Mouse (Mus musculus): ENCODE results near the gene Cdh23. TPM values are rescaled to one million over a fixed set of nuclear protein-coding genes. Genes with fewer than 3 reads are reported as not detected.

Gene Cdh23
- polyA plus RNA-seq, 1 experiment from 2014 or later = 0.06 TPM

DNA sequence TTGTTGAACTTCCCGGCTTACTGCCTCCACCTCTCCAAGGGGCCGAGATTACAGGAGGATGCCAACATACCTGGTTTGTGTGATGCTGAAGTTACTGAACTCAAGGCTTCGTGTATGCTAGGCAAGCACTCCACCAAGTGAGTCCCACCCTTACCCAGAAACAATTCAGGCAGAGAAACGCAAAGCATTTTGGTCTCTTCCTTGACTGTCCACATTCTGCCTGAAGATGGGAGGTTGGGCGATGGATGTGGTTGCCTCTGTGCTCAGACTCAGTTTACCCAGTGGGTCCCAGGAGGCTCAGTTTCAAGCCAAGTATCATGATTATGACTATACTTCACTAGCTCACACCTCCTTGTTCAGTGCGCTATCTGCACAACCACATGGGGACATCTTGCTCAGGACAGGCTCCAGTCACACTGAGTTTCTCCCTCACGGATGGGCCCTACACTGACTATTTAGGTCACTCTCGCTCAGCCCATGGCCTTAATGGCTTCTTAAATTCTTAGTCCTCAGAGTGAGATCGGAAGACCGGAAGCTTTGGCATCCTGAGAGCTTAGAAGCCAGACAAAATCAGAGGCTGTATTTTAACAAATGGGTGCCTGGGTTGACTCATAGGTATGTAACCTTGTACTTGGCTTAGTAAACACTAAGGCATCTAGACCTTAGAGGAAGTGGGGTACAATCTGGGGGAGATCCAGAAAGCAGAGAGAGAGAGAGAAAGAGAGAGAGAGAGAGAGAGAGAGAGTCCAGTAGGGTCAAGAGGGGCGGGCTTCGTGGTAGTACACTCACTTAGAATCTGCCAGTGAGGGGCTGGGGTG lies 118.2 kb downstream of the Cdh23 start:
- 79% methylated on average over 12 of the region's 12 CpGs for WGBS
- no peak overlapping the region; the same call in 1 of the 2 replicates for H3K9ac ChIP-seq
- H3K36me3 ChIP-seq = no peaks in the 10 kb centered on the region
- no peak overlapping the region for H3K4me3 ChIP-seq
- no peaks in the 10 kb centered on the region for H3K27me3 ChIP-seq (replicated peaks)
- peaks cover 5% of the 10 kb centered on the region; the same call in 1 of the 2 replicates for H3K9me3 ChIP-seq (replicated peaks)
- H3K4me1 ChIP-seq (replicated peaks) = peaks cover 24% of the 10 kb centered on the region
- H3K27ac ChIP-seq (ENCODE audit: poor library complexity, severe bottlenecking) = no peak overlapping the region
- ATAC-seq (ENCODE audit: insufficient number of reproducible peaks, low FRiP score) = no peak
- H3K4me2 ChIP-seq = no peak overlapping the region

- peak; percentile 85 for ATAC-seq (ENCODE audit: insufficient number of reproducible peaks, low FRiP score)
- 0 out of 2 replicates have a peak overlapping the region, but pooled peaks have one; percentile 35 for H3K27ac ChIP-seq (ENCODE audit: poor library complexity, severe bottlenecking)
- H3K9me3 ChIP-seq (replicated peaks) = peaks cover 5% of the 10 kb centered on the region; the same call in 1 of the 2 replicates
- WGBS = 29% methylated on average over 13 of the region's 13 CpGs
- peaks cover 24% of the 10 kb centered on the region for H3K4me1 ChIP-seq (replicated peaks)
- H3K4me2 ChIP-seq = no peak overlapping the region
- H3K27me3 ChIP-seq (replicated peaks) = no peaks in the 10 kb centered on the region
- H3K9ac ChIP-seq = no peak overlapping the region; the same call in 1 of the 2 replicates
- H3K4me3 ChIP-seq = no peak overlapping the region
- no peaks in the 10 kb centered on the region for H3K36me3 ChIP-seq
Measured at GRCm38 (mm10) chr10:60577125-60577919, 119.0 kb downstream of the Cdh23 start.

DNA sequence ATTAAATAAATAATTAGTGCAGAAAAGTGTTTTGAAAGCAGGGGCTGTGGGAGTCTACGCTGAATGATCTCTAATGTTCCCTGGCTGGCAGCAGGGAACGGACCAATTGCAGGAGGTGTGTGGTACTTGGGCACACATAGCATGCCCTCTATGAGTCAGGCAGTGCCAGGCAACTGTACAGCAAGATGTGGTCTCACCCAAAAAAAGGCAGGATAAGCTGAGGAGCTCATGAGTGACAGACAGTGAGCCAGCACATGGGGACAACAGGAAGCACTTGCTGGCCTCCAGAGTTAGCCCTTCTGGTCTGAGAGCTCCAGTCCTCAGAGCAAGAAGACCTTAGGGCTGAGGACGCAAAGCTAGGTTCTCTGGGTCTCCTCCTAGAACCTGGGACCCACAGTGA lies 121.4 kb downstream of the Cdh23 start:
- H3K4me3 ChIP-seq = no peak overlapping the region
- peaks cover 27% of the 10 kb centered on the region for H3K4me1 ChIP-seq (replicated peaks)
- H3K27me3 ChIP-seq (replicated peaks) = no peaks in the 10 kb centered on the region
- no peak overlapping the region for H3K27ac ChIP-seq (ENCODE audit: poor library complexity, severe bottlenecking)
- no peak overlapping the region for H3K4me2 ChIP-seq
- ATAC-seq (ENCODE audit: insufficient number of reproducible peaks, low FRiP score) = no peak
- peaks cover 1% of the 10 kb centered on the region; the same call in 1 of the 2 replicates for H3K9me3 ChIP-seq (replicated peaks)
- 80% methylated on average over 3 of the region's 3 CpGs for WGBS
- H3K36me3 ChIP-seq = no peaks in the 10 kb centered on the region
- H3K9ac ChIP-seq = no peak overlapping the region

- Histone ChIP-seq H3K4me2 (no peak overlapping the region), H3K27me3 (replicated peaks) (0 out of 2 replicates have a peak, but pooled peaks cover 8% of the 10 kb centered on the region), H3K9ac (no peak overlapping the region), H3K36me3 (no peaks in the 10 kb centered on the region), H3K4me1 (replicated peaks) (peaks cover 7% of the 10 kb centered on the region; the same call in 1 of the 2 replicates), H3K9me3 (replicated peaks) (no peaks in the 10 kb centered on the region), H3K27ac (ENCODE audit: poor library complexity, severe bottlenecking) (no peak overlapping the region), H3K4me3 (no peak overlapping the region)
- ATAC-seq (ENCODE audit: insufficient number of reproducible peaks, low FRiP score) = no peak
- 80% methylated on average over 4 of the region's 4 CpGs for WGBS
Measured at GRCm38 (mm10) chr10:60571491-60571890, 124.8 kb downstream of the Cdh23 start.

GRCm38 (mm10) chr10:60566369-60567037 lies 129.8 kb downstream of the Cdh23 start:
- WGBS = 44% methylated on average over 24 of the region's 24 CpGs
- Histone ChIP-seq H3K4me2 (peak overlapping the region; percentile 38), H3K27ac (ENCODE audit: poor library complexity, severe bottlenecking) (no peak overlapping the region), H3K36me3 (no peaks in the 10 kb centered on the region), H3K9me3 (replicated peaks) (no peaks in the 10 kb centered on the region), H3K27me3 (replicated peaks) (peaks cover 8% of the 10 kb centered on the region; the same call in 1 of the 2 replicates), H3K4me1 (replicated peaks) (peaks cover 35% of the 10 kb centered on the region), H3K9ac (no peak overlapping the region), H3K4me3 (no peak overlapping the region)
- no peak for ATAC-seq (ENCODE audit: insufficient number of reproducible peaks, low FRiP score)

DNA sequence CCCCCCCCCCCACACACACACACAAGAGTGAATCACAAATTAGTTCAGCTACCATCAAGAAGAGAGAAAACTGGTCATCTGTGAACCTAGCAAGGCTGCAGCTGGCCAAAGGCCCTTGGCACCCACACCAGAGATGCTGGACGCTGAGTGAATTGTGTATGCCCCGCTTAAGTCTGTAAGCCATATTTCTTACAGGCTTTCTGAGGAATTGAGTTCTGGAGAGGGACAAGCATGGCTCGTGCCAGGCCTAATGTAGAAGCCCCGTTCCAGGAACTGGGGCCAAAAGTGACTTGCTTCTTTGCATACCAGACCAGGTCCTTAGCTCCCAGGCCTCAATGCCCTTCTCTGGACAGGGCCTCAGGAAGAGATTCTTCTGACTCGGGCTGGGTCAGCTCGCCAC lies 132.2 kb downstream of the Cdh23 start:
- H3K9ac ChIP-seq = no peak overlapping the region
- 73% methylated on average over 6 of the region's 6 CpGs for WGBS
- no peak overlapping the region for H3K4me3 ChIP-seq
- no peak overlapping the region for H3K27ac ChIP-seq (ENCODE audit: poor library complexity, severe bottlenecking)
- H3K36me3 ChIP-seq = no peaks in the 10 kb centered on the region
- peaks cover 8% of the 10 kb centered on the region for H3K27me3 ChIP-seq (replicated peaks)
- no peak overlapping the region for H3K4me2 ChIP-seq
- no peak for ATAC-seq (ENCODE audit: insufficient number of reproducible peaks, low FRiP score)
- H3K9me3 ChIP-seq (replicated peaks) = no peaks in the 10 kb centered on the region
- peaks cover 32% of the 10 kb centered on the region for H3K4me1 ChIP-seq (replicated peaks)

GRCm38 (mm10) chr10:60562946-60563345 lies 133.3 kb downstream of the Cdh23 start:
- peaks cover 42% of the 10 kb centered on the region for H3K4me1 ChIP-seq (replicated peaks)
- H3K4me2 ChIP-seq = peak overlapping the region; percentile 18; the same call in 1 of the 2 replicates
- ATAC-seq (ENCODE audit: insufficient number of reproducible peaks, low FRiP score) = 0 out of 2 replicates have a peak, but pooled peaks have one; percentile 31
- peak overlapping the region; percentile 21; the same call in 1 of the 2 replicates for H3K4me3 ChIP-seq
- 23% methylated on average over 7 of the region's 7 CpGs for WGBS
- H3K27ac ChIP-seq (ENCODE audit: poor library complexity, severe bottlenecking) = no peak overlapping the region
- no peaks in the 10 kb centered on the region for H3K36me3 ChIP-seq
- H3K9me3 ChIP-seq (replicated peaks) = no peaks in the 10 kb centered on the region
- H3K9ac ChIP-seq = 0 out of 2 replicates have a peak overlapping the region, but pooled peaks have one; percentile 33
- peaks cover 8% of the 10 kb centered on the region for H3K27me3 ChIP-seq (replicated peaks)

DNA sequence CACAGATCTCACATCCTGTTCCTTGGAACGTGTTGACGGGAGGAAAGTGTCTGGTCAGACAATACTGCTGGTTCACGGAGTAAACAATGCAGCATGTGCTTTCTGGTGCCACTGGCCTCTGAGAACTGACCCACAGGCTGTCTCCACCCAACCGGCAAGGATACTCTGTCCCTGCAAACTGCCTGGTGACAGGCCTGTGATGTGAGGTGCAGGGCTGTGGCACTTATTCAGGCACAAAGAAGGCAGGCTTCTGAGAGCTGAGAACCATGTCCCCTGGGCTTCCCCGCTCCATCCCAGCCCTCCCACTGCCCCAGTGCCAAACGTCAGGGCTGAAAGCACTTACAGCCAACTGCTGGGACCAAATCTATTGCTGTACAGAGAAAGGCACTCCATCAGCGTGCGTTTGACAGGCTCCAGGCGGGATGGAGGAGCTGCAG lies 137.8 kb downstream of the Cdh23 start:
- 18% methylated on average over 9 of the region's 9 CpGs for WGBS
- H3K27me3 ChIP-seq (replicated peaks) = peaks cover 5% of the 10 kb centered on the region
- H3K36me3 ChIP-seq = no peaks in the 10 kb centered on the region
- no peak overlapping the region for H3K4me3 ChIP-seq
- no peaks in the 10 kb centered on the region for H3K9me3 ChIP-seq (replicated peaks)
- peak overlapping the region; percentile 33; the same call in 1 of the 2 replicates for H3K27ac ChIP-seq (ENCODE audit: poor library complexity, severe bottlenecking)
- peak; percentile 69 for ATAC-seq (ENCODE audit: insufficient number of reproducible peaks, low FRiP score)
- peaks cover 19% of the 10 kb centered on the region for H3K4me1 ChIP-seq (replicated peaks)
- no peak overlapping the region; the same call in 1 of the 2 replicates for H3K9ac ChIP-seq
- no peak overlapping the region for H3K4me2 ChIP-seq

DNA sequence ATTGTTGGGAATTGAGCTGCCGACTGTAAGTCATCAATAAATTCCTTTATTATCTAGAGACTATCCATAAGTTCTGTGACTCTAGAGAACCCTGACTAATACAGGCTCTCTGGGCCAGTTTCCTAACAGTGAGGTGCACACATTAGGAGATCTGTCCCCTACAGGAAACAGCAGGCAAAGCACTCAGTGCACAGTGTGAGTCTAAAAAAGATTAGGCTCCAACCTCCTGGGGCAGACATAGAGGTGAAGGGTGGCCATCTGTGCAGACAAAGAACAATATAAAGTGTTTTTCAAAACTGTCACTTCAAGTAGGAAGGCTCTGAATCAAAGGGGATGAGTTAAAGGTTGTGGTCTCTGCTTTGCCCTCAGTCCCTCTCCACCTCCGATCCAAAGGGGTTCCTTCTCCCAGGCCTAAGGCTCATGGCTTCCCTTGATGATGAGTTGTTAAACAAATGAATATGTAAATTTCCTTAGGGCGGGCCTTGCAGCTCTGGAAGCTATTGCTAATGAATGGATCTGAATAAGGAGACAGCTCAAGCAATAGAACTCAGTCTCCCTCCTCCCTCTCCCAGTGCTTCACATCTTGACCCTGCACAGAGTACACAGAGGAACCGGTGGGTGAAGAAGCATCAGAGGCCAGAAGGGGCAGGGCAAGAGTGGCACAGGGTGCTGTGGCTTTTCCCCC lies 143.2 kb downstream of the Cdh23 start:
- Histone ChIP-seq H3K27me3 (replicated peaks) (0 out of 2 replicates have a peak, but pooled peaks cover 7% of the 10 kb centered on the region), H3K27ac (ENCODE audit: poor library complexity, severe bottlenecking) (no peak overlapping the region), H3K4me2 (no peak overlapping the region), H3K9me3 (replicated peaks) (no peaks in the 10 kb centered on the region), H3K9ac (no peak overlapping the region), H3K4me3 (no peak overlapping the region), H3K4me1 (replicated peaks) (peaks cover 2% of the 10 kb centered on the region; the same call in 1 of the 2 replicates), H3K36me3 (no peaks in the 10 kb centered on the region)
- ATAC-seq (ENCODE audit: insufficient number of reproducible peaks, low FRiP score) = no peak
- WGBS = 72% methylated on average over 4 of the region's 4 CpGs

DNA sequence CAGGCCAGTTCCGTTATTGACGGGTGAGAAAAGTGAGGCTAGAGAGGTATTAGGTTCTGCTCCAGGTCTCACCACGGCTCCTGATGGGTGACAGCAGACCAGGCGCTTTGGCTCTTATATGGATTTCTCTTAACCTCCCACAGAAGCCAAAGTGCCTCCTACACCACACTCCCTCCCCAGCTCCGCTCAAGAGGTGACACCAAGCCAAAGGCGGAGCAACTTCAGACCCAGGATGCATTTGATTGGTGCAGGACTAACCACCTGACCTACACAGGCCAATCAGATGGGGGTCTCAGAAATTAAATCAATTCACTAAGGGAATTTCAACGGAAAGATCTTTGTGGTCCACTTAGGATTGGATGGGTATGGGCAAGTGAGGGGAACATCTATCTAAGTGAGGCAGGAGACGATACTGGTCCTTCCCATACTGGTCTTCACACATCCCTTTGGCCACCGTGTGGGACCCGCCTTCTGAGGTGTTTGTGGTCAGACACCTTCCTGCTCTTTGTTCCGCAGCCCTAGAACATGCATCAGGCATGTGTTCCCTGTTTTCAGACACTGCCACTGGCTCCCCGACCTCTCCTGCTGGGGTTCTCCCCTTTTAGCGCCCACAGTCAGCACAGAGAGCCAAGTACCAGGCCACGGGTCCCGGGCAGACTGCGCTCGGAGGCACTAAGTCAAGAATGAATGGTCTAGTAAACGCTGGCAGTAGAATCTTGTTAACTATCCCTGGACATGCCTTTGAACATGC lies 157.0 kb downstream of the Cdh23 start:
- no peak overlapping the region for H3K27ac ChIP-seq (ENCODE audit: poor library complexity, severe bottlenecking)
- peaks cover 8% of the 10 kb centered on the region for H3K4me1 ChIP-seq (replicated peaks)
- 72% methylated on average over 18 of the region's 18 CpGs for WGBS
- no peaks in the 10 kb centered on the region for H3K9me3 ChIP-seq (replicated peaks)
- no peak for ATAC-seq (ENCODE audit: insufficient number of reproducible peaks, low FRiP score)
- H3K27me3 ChIP-seq (replicated peaks) = no peaks in the 10 kb centered on the region
- no peak overlapping the region for H3K9ac ChIP-seq
- no peak overlapping the region for H3K4me2 ChIP-seq
- H3K36me3 ChIP-seq = no peaks in the 10 kb centered on the region
- no peak overlapping the region for H3K4me3 ChIP-seq

Data from heart, embryonic 12.5 days (tissue).